Mouse (Mus musculus): ENCODE data around the gene Scgb2b17. TPM values are rescaled to one million over a fixed set of nuclear protein-coding genes. Genes with fewer than 3 reads are reported as not detected.
"Not testable (repeated sequence)": the region's sequence is repeated elsewhere in the genome, so short reads cannot be mapped to it uniquely, and the experiment has no call there.

The Scgb2b17 gene
- not detected in 2 replicates for polyA plus RNA-seq (2014; fragmentation: Nextera tagmentation; extraction: Ambion mirVana)

- ATAC-seq (ENCODE audit: low FRiP score); H3K4me3 ChIP-seq (replicated peaks; ENCODE audit: low read length); H3K36me3 ChIP-seq (replicated peaks; ENCODE audit: control insufficient read depth, insufficient read depth); H3K27me3 ChIP-seq (ENCODE audit: control insufficient read depth, insufficient read depth, low read length); H3K4me1 ChIP-seq (replicated peaks; ENCODE audit: control insufficient read depth, insufficient read depth, low read length); H3K9ac ChIP-seq; H3K4me2 ChIP-seq (replicated peaks); DNase-seq (ENCODE audit: low spot score); H3K9me3 ChIP-seq (ENCODE audit: control insufficient read depth, low read length); H3K27ac ChIP-seq: not testable (repeated sequence)
Measured at GRCm38 (mm10) chr7:33056461-33056860, at the start of gene Scgb2b17. Scgb2b17 (minus strand) TSS chr7:33056561.

DNA sequence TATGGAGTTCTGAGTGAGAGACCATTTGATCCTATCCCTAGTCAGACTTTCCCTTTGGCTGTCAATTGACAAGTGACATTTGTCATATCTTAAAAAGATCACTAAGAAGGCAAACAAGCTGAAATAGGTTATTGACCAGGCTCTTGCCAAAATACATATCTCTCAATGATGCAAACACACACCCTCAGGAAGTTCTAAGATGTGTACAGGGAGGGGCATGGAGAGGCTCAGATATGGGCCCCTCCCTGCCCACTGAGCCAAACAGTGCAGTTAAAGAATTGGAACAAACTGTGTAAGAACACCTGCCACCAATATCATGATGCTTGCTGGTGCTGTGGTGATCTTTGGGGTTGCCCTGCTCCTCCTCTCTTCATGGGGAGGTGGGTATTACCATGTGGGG lies 6.8 kb upstream of the Scgb2b17 start, which contains the start of gene Scgb1b17:
TSS of gene Scgb1b17 (plus strand) at position 301 of the 400 bp plus-strand sequence.
- ATAC-seq (ENCODE audit: low FRiP score); H3K27me3 ChIP-seq (ENCODE audit: control insufficient read depth, insufficient read depth, low read length); H3K4me1 ChIP-seq (replicated peaks; ENCODE audit: control insufficient read depth, insufficient read depth, low read length); H3K9ac ChIP-seq; H3K36me3 ChIP-seq (replicated peaks; ENCODE audit: control insufficient read depth, insufficient read depth); H3K4me3 ChIP-seq (replicated peaks; ENCODE audit: low read length); H3K9me3 ChIP-seq (ENCODE audit: control insufficient read depth, low read length); H3K4me2 ChIP-seq (replicated peaks); H3K27ac ChIP-seq; DNase-seq (ENCODE audit: low spot score): not testable (repeated sequence)

Other genes with a start within 250 kb of the Scgb2b17 start
- not detected in 2 replicates for gene Scgb2b15, start 226.9 kb downstream of the Scgb2b17 start, polyA plus RNA-seq (2014; fragmentation: Nextera tagmentation; extraction: Ambion mirVana)
- not detected in 2 replicates for gene Scgb1b15, start 220.0 kb downstream of the Scgb2b17 start, polyA plus RNA-seq (2014; fragmentation: Nextera tagmentation; extraction: Ambion mirVana)
- not detected in 2 replicates for gene Scgb1b17, start 6.9 kb upstream of the Scgb2b17 start, polyA plus RNA-seq (2014; fragmentation: Nextera tagmentation; extraction: Ambion mirVana)
- not detected in 2 replicates for gene Scgb2b18, start 117.3 kb upstream of the Scgb2b17 start, polyA plus RNA-seq (2014; fragmentation: Nextera tagmentation; extraction: Ambion mirVana)
- gene Scgb1b18, start 129.0 kb upstream of the Scgb2b17 start, polyA plus RNA-seq (2014; fragmentation: Nextera tagmentation; extraction: Ambion mirVana): not detected in 2 replicates
- gene Scgb2b19, start 223.8 kb upstream of the Scgb2b17 start, polyA plus RNA-seq (2014; fragmentation: Nextera tagmentation; extraction: Ambion mirVana): not detected in 2 replicates
- gene Scgb1b19, start 230.7 kb upstream of the Scgb2b17 start, polyA plus RNA-seq (2014; fragmentation: Nextera tagmentation; extraction: Ambion mirVana): not detected in 2 replicates

All from hindbrain, embryonic 14.5 days (tissue).